Mouse (Mus musculus): ENCODE results near the gene Cars. TPM values are rescaled to one million over a fixed set of nuclear protein-coding genes. Genes with fewer than 3 reads are reported as not detected.

Cars gene
- total RNA-seq, 2 experiments from 2014 or later, result 44.1 to 45.0 TPM

- DNase-seq (ENCODE audit: low spot score in 2 of 2), result no peak
These were observed 86.0 kb downstream of the Cars start for GRCm38 (mm10) chr7:143513763-143514415.

GRCm38 (mm10) chr7:143511335-143511712 is 88.6 kb downstream of the Cars start:
- no peak for DNase-seq (ENCODE audit: low spot score in 2 of 2)

DNA sequence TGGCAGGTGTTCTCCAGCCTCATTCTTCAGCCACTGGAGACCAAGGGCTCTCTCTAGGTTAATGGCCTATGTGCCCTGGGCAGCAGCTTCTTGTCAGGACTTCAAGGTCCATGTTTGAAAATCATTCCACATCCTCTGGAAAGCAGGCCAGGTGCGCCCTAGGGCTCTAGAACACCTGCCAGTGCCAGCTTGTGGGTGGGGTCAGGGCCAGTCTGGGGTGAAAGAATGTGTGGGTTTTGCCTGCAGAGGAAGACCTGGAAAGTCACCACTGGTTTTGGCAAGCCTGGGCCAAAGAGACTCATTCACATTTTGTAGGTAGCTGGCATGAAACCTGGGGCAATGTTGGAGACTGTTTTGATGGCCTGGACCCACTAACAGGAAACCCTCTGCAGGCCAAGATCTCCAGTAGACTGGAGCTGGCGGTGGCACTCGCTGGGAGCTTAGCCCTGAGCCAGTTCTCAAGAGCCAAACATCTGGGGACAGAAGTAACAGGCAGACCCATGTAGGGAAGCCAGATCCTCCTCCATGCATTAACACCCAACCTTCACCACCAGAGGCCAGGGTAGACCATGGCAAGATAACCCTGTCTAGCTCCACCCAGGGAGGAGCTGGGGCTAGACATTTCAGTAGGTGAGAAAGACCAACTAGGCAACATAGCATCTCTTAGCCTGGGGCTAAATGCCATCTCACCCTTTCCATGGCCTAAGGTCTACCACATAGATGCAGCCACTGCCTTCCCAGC is 89.1 kb downstream of the Cars start:
- no peak for DNase-seq (ENCODE audit: low spot score in 2 of 2)

- DNase-seq (ENCODE audit: low spot score in 2 of 2), result no peak
These were observed 90.3 kb downstream of the Cars start for GRCm38 (mm10) chr7:143509566-143509965.

Small RNAs within 50 kb of the gene (microRNA-seq; reads per million reads assigned to microRNA genes)
- 1.3 reads per million for gene Mir7064

Other genes starting within 250 kb of the Cars start
- gene Cdkn1c, start 139.0 kb downstream of the Cars start, total RNA-seq (2021), result 1,000 to 10,000 TPM; 1,384 to 1,531 TPM
- 1 to 10 TPM; 5.5 to 7.0 TPM for gene Slc22a18, start 126.4 kb downstream of the Cars start, total RNA-seq (2021)
- gene Phlda2, start 96.9 kb downstream of the Cars start, total RNA-seq (2021), result 1 to 10 TPM; 2.9 to 5.6 TPM
- 100 to 1,000 TPM; 164 to 177 TPM for gene Nap1l4, start 51.0 kb downstream of the Cars start, total RNA-seq (2021)
- 1 to 10 TPM; 1.3 to 1.6 TPM for gene Tnfrsf26, start 28.6 kb upstream of the Cars start, total RNA-seq (2021)
- gene Tnfrsf22, start 49.6 kb upstream of the Cars start, total RNA-seq (2021), result 1 to 10 TPM; 8.3 to 9.5 TPM
- 1 to 10 TPM; 3.5 to 4.2 TPM for gene Tnfrsf23, start 85.8 kb upstream of the Cars start, total RNA-seq (2021)
- 10 to 100 TPM; 42.3 to 50.7 TPM for gene Osbpl5, start 156.9 kb upstream of the Cars start, total RNA-seq (2021)
- not detected for gene Mrgprg, start 166.9 kb upstream of the Cars start, total RNA-seq (2021)
- 1 to 10 TPM; 3.0 to 3.4 TPM for gene Mrgpre, start 184.4 kb upstream of the Cars start, total RNA-seq (2021)
- gene Nadsyn1, start 222.8 kb upstream of the Cars start, total RNA-seq (2021), result 10 to 100 TPM; 12.4 to 13.9 TPM
- 100 to 1,000 TPM; 186 to 188 TPM for gene Dhcr7, start 223.1 kb upstream of the Cars start, total RNA-seq (2021)

All from adrenal gland, postnatal 4 days (tissue).